Mouse (Mus musculus) brown adipose tissue, adult 24 weeks (tissue): ENCODE measurements around the gene Cyp4f15. TPM values are rescaled to one million over a fixed set of nuclear protein-coding genes. Genes with fewer than 3 reads are reported as not detected.
"Not testable (repeated sequence)": the region's sequence is repeated elsewhere in the genome, so short reads cannot be mapped to it uniquely, and the experiment has no call there.

Source experiments
- H3K27ac ChIP-seq: fragments of 200-500 bp; replicated peaks from 2 replicates; pipeline ENCODE4 v1.5.1; 2012; ENCODE audit warnings: low read depth, mild to moderate bottlenecking, low read length
- H3K4me1 ChIP-seq: fragments of 200-500 bp; 2 replicates; pipeline ENCODE4 v1.6.1; 2012; ENCODE audit warnings: low read length, mixed read lengths; ENCODE audit not compliant: control insufficient read depth, insufficient read depth, insufficient read length
- H3K4me3 ChIP-seq: fragments of 200-500 bp; 2 replicates; pipeline ENCODE4 v1.5.1; 2012; ENCODE audit warnings: low read depth, mild to moderate bottlenecking, low read length, moderate library complexity; ENCODE audit not compliant: insufficient read depth
- polyA plus RNA-seq: library from polyadenylated mRNA; stranded (reverse); fragments of >200 nt; gene quantifications from 2 replicates; pipeline ENCODE4 v1.2.4, GENCODE M21; 2012; ENCODE audit not compliant: missing spikeins, insufficient read depth, insufficient read length

Cyp4f15 gene
- not detected in 2 replicates for polyA plus RNA-seq

DNA sequence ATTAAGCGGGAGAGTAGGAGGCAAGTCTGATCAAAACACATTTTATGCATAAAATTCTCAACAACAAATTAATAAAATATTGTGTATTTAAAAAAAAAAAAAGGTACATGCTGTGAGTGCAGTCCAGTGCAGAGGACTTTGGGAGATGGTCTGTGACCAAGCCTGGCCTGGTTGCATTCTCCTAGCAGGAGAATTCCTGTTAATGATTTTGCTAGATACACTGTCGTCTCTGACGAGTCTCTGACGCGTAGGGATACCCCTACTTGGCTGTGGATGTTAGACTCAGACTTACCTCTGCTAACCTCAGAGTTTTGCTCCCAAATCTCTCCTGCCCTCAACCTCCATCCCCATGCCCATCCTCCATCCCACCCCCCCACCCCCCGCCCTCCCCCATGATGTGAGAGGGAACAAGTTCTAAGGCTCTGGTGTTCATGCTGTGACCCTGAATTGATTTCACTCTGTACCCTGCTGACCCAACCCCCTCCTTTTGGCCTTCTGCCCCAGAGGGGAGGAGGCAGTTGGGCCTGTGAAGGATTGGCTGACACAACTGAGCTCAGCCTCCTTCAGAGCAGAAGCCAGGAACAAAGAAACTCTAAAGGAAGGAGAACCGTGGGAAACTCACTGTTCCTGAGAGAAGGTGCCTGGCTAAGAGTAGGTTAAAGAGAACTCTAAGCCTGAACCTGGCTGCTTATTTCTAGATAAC is at the start of gene Cyp4f15:
Cyp4f15 (plus strand) TSS at position 580 of the 703 bp plus-strand sequence.
- Histone ChIP-seq H3K27ac (no peak within 1 kb of the TSS), H3K4me1 (no peaks in the 10 kb centered on the region), H3K4me3 (no peak within 1 kb of the TSS)

GRCm38 (mm10) chr17:32636341-32636740 is 49.1 kb upstream of the Cyp4f15 start:
- Histone ChIP-seq H3K4me1 (no peaks in the 10 kb centered on the region), H3K4me3 (no peak overlapping the region), H3K27ac (no peak overlapping the region)

GRCm38 (mm10) chr17:32637151-32637550 is 48.3 kb upstream of the Cyp4f15 start:
- no peak overlapping the region for H3K4me3 ChIP-seq
- no peak overlapping the region for H3K27ac ChIP-seq
- no peaks in the 10 kb centered on the region for H3K4me1 ChIP-seq

DNA sequence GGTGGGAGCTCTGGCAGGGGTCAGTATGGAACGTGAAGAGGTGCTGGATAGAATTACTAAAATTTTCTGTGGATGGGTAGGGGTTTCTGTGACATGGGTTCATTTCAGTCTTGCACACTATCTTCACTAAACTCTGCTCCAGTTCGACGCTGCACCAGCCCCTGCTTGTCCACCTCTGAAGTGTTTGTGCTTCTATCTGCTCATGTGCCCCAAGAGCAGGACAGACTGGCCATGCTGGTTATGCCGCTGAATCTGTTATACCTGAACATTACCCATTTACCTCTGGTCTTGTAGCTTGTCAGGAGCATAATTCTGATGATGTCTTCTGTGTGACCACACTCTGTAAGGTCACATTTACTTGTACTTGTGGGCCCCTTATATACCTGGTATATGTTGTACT is 38.8 kb upstream of the Cyp4f15 start:
- no peak overlapping the region for H3K27ac ChIP-seq
- H3K4me1 ChIP-seq, result no peaks in the 10 kb centered on the region

DNA sequence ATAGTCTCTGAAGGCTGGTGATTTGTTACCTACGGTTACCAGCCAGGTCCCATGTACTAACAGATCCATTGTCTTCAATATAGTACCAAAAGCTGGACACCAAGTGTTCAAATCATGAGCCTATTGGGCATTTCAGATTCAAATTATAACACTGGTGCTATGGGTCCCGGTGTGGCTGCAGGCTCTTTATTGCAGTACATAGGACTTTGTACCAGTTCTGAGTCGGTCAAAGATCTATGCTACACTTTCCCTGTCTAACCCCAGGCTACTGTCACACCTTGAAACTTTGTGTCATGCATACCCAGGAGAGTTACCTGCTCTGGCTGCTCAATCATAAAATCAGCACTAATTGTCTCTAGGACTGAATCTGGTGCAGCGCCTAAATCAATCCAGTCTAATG is 31.6 kb upstream of the Cyp4f15 start:
- no peaks in the 10 kb centered on the region for H3K4me1 ChIP-seq
- H3K27ac ChIP-seq, result no peak overlapping the region
- no peak overlapping the region for H3K4me3 ChIP-seq

More for the DNA sequence above, 38.8 kb upstream of the Cyp4f15 start:
- no peak overlapping the region for H3K4me3 ChIP-seq

GRCm38 (mm10) chr17:32657041-32657440 is 28.4 kb upstream of the Cyp4f15 start:
- no peak overlapping the region for H3K27ac ChIP-seq
- no peaks in the 10 kb centered on the region for H3K4me1 ChIP-seq
- H3K4me3 ChIP-seq, result no peak overlapping the region

DNA sequence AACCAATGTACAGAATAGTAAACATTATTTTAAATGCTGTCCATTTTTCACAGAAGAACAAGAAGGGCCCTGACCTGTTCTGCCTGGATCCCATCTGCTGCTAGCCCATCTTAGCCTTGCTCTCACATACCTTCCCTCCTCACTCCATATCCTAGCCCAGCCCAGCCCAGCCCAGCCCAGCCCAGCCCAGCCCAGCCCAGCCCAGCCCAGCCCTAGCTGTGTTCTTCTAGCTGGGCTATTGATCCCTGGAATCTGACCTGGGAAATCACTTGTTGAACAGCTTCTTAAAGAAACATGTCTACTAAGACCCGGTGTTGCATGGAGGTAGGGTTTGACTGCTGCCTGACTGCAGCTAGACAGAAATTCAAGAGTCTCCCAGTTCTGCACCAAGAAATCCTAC is 27.2 kb upstream of the Cyp4f15 start:
- Histone ChIP-seq H3K4me3 (no peak overlapping the region), H3K4me1 (no peaks in the 10 kb centered on the region), H3K27ac (no peak overlapping the region)

- H3K27ac ChIP-seq, result no peak within 1 kb of the TSS
- no peaks in the 10 kb centered on the region for H3K4me1 ChIP-seq
- no peak within 1 kb of the TSS for H3K4me3 ChIP-seq
Measured at GRCm38 (mm10) chr17:32658712-32659111, 26.7 kb upstream of the Cyp4f15 start, which contains the start of gene Cyp4f40. Cyp4f40 (plus strand) TSS chr17:32658900.

DNA sequence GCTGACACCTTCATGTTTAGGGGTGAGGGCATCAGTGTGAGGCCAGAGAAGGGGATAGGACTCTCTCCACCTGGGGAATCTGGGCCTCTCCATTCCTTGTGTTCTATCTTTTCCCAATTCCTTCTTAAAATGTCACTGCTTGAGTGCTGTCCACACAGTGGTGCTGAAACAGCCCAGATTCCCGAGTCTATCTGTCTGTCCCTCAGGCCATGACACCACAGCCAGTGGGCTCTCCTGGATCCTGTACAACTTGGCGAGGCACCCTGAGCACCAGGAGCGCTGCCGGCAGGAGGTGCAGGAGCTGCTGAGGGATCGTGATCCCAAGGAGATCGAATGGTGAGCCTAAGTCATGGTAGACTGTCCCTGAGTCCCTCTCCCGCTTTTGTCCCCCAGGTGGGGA is 11.5 kb upstream of the Cyp4f15 start:
- H3K4me3 ChIP-seq, result no peak overlapping the region
- H3K27ac ChIP-seq, result no peak overlapping the region
- H3K4me1 ChIP-seq, result no peaks in the 10 kb centered on the region

GRCm38 (mm10) chr17:32676040-32676635 is 9.3 kb upstream of the Cyp4f15 start:
- no peak overlapping the region for H3K4me3 ChIP-seq
- no peaks in the 10 kb centered on the region for H3K4me1 ChIP-seq
- no peak overlapping the region for H3K27ac ChIP-seq

- no peak overlapping the region for H3K4me3 ChIP-seq
- H3K4me1 ChIP-seq, result no peaks in the 10 kb centered on the region
- H3K27ac ChIP-seq, result no peak overlapping the region
Measured at GRCm38 (mm10) chr17:32680404-32680803, 5.0 kb upstream of the Cyp4f15 start.

GRCm38 (mm10) chr17:32686722-32687121 is 1.3 kb downstream of the Cyp4f15 start:
- no peak overlapping the region for H3K4me3 ChIP-seq
- H3K4me1 ChIP-seq, result no peaks in the 10 kb centered on the region
- H3K27ac ChIP-seq, result no peak overlapping the region

DNA sequence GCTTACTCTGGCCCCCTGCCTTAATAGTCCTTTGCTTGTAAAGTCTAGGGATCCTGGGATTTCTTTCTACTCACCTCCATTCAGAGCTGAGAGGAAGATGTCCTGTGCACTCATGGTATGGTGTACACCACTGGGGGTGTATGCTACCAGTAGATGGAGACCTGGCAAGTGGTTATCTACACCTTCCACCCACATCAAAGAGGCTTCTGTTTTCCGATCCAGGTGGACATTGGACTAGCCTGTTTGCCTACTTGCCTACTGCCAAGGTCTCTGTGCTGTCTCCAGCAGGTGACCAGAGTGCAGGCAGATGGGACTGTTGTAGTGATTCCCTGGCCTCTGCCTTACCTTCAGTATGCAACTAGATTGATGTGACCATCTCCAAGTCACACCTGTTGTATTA is 5.5 kb downstream of the Cyp4f15 start:
- H3K4me3 ChIP-seq, result no peak overlapping the region
- no peak overlapping the region for H3K27ac ChIP-seq
- no peaks in the 10 kb centered on the region for H3K4me1 ChIP-seq

DNA sequence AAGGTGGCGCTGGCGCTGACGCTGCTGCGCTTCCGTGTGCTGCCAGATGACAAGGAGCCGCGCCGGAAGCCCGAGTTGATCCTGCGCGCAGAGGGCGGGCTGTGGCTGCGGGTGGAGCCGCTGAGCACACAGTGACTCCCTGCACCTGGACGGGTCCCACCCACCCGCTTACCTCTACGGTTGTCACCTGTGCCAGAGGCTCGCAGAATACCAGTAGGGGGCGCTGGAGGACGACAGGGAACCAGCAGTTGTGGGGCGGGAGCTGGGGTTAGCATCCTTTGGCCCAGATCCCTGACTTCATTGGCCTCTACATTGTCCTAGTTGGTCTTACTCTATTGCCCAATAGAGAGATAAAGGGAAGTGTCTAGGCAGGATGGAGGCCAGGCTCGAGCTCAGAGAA is 17.4 kb downstream of the Cyp4f15 start:
- no peak overlapping the region; the same call in 1 of the 2 replicates for H3K4me3 ChIP-seq
- H3K4me1 ChIP-seq, result no peaks in the 10 kb centered on the region
- no peak overlapping the region for H3K27ac ChIP-seq

- H3K4me3 ChIP-seq, H3K4me1 ChIP-seq, H3K27ac ChIP-seq: not testable (repeated sequence)
Measured at GRCm38 (mm10) chr17:32710541-32710940, 25.1 kb downstream of the Cyp4f15 start.

DNA sequence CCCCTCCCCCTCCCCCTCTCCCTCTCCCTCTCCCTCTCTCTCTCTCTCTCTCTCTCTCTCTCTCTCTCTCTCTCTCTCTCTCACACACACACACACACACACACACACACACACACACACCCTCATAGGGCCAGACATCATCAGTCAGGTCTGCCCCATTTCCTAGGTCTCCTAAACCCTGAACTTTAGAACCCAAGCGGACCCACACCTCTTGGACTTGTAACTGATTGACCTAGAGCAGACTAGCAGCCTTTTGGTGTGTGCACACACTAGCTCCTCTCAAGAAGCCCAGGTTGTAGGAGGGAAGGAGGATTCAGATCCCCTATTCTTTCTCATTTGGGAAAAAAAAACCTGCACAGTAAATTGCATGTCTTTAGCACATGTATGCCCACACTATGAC is 36.7 kb downstream of the Cyp4f15 start:
- H3K27ac ChIP-seq, H3K4me3 ChIP-seq, H3K4me1 ChIP-seq: not testable (repeated sequence)
